Comparison of ENCODE assay signal across 25 mouse cellular contexts in the genomic region with DNA sequence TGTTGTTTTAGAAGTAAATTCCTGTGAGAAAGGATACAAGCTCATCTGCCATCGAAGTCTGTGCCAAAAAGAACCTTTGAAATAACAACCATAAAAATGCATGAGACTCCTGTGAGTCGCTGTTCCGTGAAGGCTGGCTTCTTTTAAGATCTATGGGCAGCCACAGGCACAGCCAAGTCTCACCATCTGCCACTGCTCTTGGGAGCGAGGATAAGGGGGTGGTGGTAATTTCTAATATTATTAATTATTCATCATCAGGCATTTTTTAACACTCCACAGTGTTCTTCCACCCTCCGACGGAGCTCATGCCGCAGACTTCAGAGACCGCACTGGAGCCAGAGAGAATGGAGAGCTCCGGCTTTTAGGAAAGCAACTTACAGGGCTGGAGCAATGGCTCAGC.
DNase-seq lines count a peak whose midpoint lies in the region; ATAC-seq and TF ChIP-seq lines count a peak whose summit lies in the region.
"Had no signal": no experiment of that assay in that cellular context is flagged by ENCODE, and none has a peak within 500 bp of the region (broad histone marks: within the 10 kb centered on the region; RNA-seq: fewer than 3 reads in every experiment).

No protein-coding gene starts in this region.

- peak; percentile 55; the same call in 1 of the 2 replicates for ATAC-seq in forebrain, embryonic 13.5 days
- ATAC-seq in forebrain, embryonic 12.5 days (ENCODE audit: low FRiP score): no peak
- peak; percentile 28; the same call in 1 of the 2 replicates for ATAC-seq in neural tube, embryonic 14.5 days (ENCODE audit: low read depth)
- ATAC-seq in neural tube, embryonic 15.5 days (ENCODE audit: low FRiP score): no peak
- ATAC-seq in hindbrain, embryonic 16.5 days: no peak
- ATAC-seq: hindbrain, postnatal 0 days; intestine, embryonic 15.5 days; liver, embryonic 12.5 days; liver, postnatal 0 days had no signal

- H3K4me3 ChIP-seq in forebrain, embryonic 13.5 days: no peak overlapping the region
- no peak overlapping the region for H3K4me3 ChIP-seq in forebrain, embryonic 12.5 days (replicated peaks)
- H3K4me3 ChIP-seq in layer of hippocampus, adult 2 months: no peak overlapping the region
- no peak overlapping the region for H3K4me3 ChIP-seq in neural tube, embryonic 14.5 days (ENCODE audit: low read depth, low read length)
- H3K4me3 ChIP-seq in neural tube, embryonic 15.5 days (replicated peaks): no peak overlapping the region
- H3K4me3 ChIP-seq in hindbrain, embryonic 16.5 days (ENCODE audit: low read length): no peak overlapping the region
- H3K4me3 ChIP-seq: embryonic facial prominence, embryonic 12.5 days; heart, embryonic 15.5 days; intestine, embryonic 15.5 days; liver, embryonic 12.5 days; megakaryocyte, embryonic 14.5 days; stomach, embryonic 15.5 days had no signal

- H3K9ac ChIP-seq in forebrain, embryonic 13.5 days: no peak overlapping the region
- no peak overlapping the region for H3K9ac ChIP-seq in forebrain, embryonic 12.5 days
- H3K9ac ChIP-seq in neural tube, embryonic 14.5 days (replicated peaks; ENCODE audit: low read depth, low read length): no peak overlapping the region
- no peak overlapping the region for H3K9ac ChIP-seq in neural tube, embryonic 15.5 days (replicated peaks)
- no peak overlapping the region for H3K9ac ChIP-seq in hindbrain, embryonic 16.5 days (ENCODE audit: low read depth, low read length)
- H3K9ac ChIP-seq: embryonic facial prominence, embryonic 12.5 days; heart, embryonic 15.5 days; intestine, embryonic 15.5 days; liver, embryonic 12.5 days; liver, postnatal 0 days; stomach, embryonic 15.5 days had no signal

- TF ChIP-seq CTCF in layer of hippocampus, adult 2 months (conservative IDR thresholded peaks at IDR 0.05): no peak

- H3K27me3 ChIP-seq in forebrain, embryonic 13.5 days: no peaks in the 10 kb centered on the region
- no peaks in the 10 kb centered on the region for H3K27me3 ChIP-seq in forebrain, embryonic 12.5 days
- H3K27me3 ChIP-seq in neural tube, embryonic 14.5 days (ENCODE audit: control insufficient read depth, insufficient read depth, low read length): no peaks in the 10 kb centered on the region
- H3K27me3 ChIP-seq in neural tube, embryonic 15.5 days (replicated peaks): no peaks in the 10 kb centered on the region
- H3K27me3 ChIP-seq in hindbrain, embryonic 16.5 days (replicated peaks; ENCODE audit: control insufficient read depth, insufficient read depth, low read length): no peaks in the 10 kb centered on the region
- H3K27me3 ChIP-seq: embryonic facial prominence, embryonic 12.5 days; heart, embryonic 15.5 days; intestine, embryonic 15.5 days; liver, embryonic 12.5 days; megakaryocyte, embryonic 14.5 days; stomach, embryonic 15.5 days had no signal

- H3K27ac ChIP-seq in forebrain, embryonic 13.5 days: no peak overlapping the region; the same call in 1 of the 2 replicates
- H3K27ac ChIP-seq in forebrain, embryonic 12.5 days: no peak overlapping the region
- peak overlapping the region; percentile 51; the same call in 1 of the 2 replicates for H3K27ac ChIP-seq in layer of hippocampus, adult 2 months
- no peak overlapping the region for H3K27ac ChIP-seq in neural tube, embryonic 14.5 days (ENCODE audit: low read depth, low read length)
- H3K27ac ChIP-seq in neural tube, embryonic 15.5 days (replicated peaks): peak overlapping the region; percentile 35; the same call in 1 of the 2 replicates
- no peak overlapping the region for H3K27ac ChIP-seq in hindbrain, embryonic 16.5 days (ENCODE audit: low read depth, low read length)
- H3K27ac ChIP-seq: embryonic facial prominence, embryonic 12.5 days; heart, embryonic 15.5 days; hindbrain, postnatal 0 days; intestine, embryonic 15.5 days; kidney, postnatal 0 days; liver, embryonic 12.5 days; stomach, embryonic 15.5 days had no signal

- no peaks in the 10 kb centered on the region for H3K36me3 ChIP-seq in forebrain, embryonic 13.5 days (ENCODE audit: poor library complexity, severe bottlenecking)
- no peaks in the 10 kb centered on the region for H3K36me3 ChIP-seq in forebrain, embryonic 12.5 days (replicated peaks)
- no peaks in the 10 kb centered on the region for H3K36me3 ChIP-seq in neural tube, embryonic 14.5 days (ENCODE audit: control insufficient read depth, insufficient read depth, low read length)
- H3K36me3 ChIP-seq in neural tube, embryonic 15.5 days: no peaks in the 10 kb centered on the region
- H3K36me3 ChIP-seq in hindbrain, embryonic 16.5 days (ENCODE audit: control insufficient read depth, insufficient read depth, low read length): no peaks in the 10 kb centered on the region
- H3K36me3 ChIP-seq: embryonic facial prominence, embryonic 12.5 days; heart, embryonic 15.5 days; intestine, embryonic 15.5 days; liver, embryonic 12.5 days; stomach, embryonic 15.5 days had no signal

- H3K4me2 ChIP-seq in forebrain, embryonic 13.5 days: no peak overlapping the region
- no peak overlapping the region for H3K4me2 ChIP-seq in forebrain, embryonic 12.5 days
- no peak overlapping the region for H3K4me2 ChIP-seq in neural tube, embryonic 14.5 days (ENCODE audit: low read depth, low read length)
- H3K4me2 ChIP-seq in neural tube, embryonic 15.5 days: no peak overlapping the region
- no peak overlapping the region for H3K4me2 ChIP-seq in hindbrain, embryonic 16.5 days (ENCODE audit: low read length)
- H3K4me2 ChIP-seq: embryonic facial prominence, embryonic 12.5 days; heart, embryonic 15.5 days; intestine, embryonic 15.5 days; liver, embryonic 12.5 days; stomach, embryonic 15.5 days had no signal

- H3K9me3 ChIP-seq in forebrain, embryonic 13.5 days (replicated peaks): 0 out of 2 replicates have a peak, but pooled peaks cover 3% of the 10 kb centered on the region
- no peaks in the 10 kb centered on the region for H3K9me3 ChIP-seq in forebrain, embryonic 12.5 days
- no peaks in the 10 kb centered on the region for H3K9me3 ChIP-seq in neural tube, embryonic 14.5 days (ENCODE audit: control insufficient read depth, low read length)
- no peaks in the 10 kb centered on the region for H3K9me3 ChIP-seq in neural tube, embryonic 15.5 days (replicated peaks)
- H3K9me3 ChIP-seq in hindbrain, embryonic 16.5 days (ENCODE audit: control insufficient read depth, low read length): no peaks in the 10 kb centered on the region
- H3K9me3 ChIP-seq: embryonic facial prominence, embryonic 12.5 days; heart, embryonic 15.5 days; intestine, embryonic 15.5 days; liver, embryonic 12.5 days; stomach, embryonic 15.5 days had no signal

- WGBS in forebrain, embryonic 13.5 days: 90% methylated on average over 9 of the region's 9 CpGs
- 89% methylated on average over 9 of the region's 9 CpGs for WGBS in forebrain, embryonic 12.5 days
- WGBS in neural tube, embryonic 14.5 days: 57% methylated on average over 9 of the region's 9 CpGs
- 56% methylated on average over 9 of the region's 9 CpGs for WGBS in neural tube, embryonic 15.5 days
- WGBS in hindbrain, embryonic 16.5 days: 63% methylated on average over 9 of the region's 9 CpGs

- no peaks in the 10 kb centered on the region for H3K4me1 ChIP-seq in forebrain, embryonic 13.5 days
- no peaks in the 10 kb centered on the region for H3K4me1 ChIP-seq in forebrain, embryonic 12.5 days
- H3K4me1 ChIP-seq in neural tube, embryonic 14.5 days (ENCODE audit: control insufficient read depth, insufficient read depth, low read length): no peaks in the 10 kb centered on the region
- no peaks in the 10 kb centered on the region for H3K4me1 ChIP-seq in neural tube, embryonic 15.5 days
- H3K4me1 ChIP-seq in hindbrain, embryonic 16.5 days (ENCODE audit: control insufficient read depth, insufficient read depth, low read depth, low read length): no peaks in the 10 kb centered on the region
- H3K4me1 ChIP-seq: embryonic facial prominence, embryonic 12.5 days; intestine, embryonic 15.5 days; liver, embryonic 12.5 days; stomach, embryonic 15.5 days had no signal

- no peak for DNase-seq in layer of hippocampus, adult 2 months (ENCODE audit: low spot score in 2 of 2)
- no peak for DNase-seq in layer of hippocampus, adult 11-12 months (ENCODE audit: low spot score)
- no peak for DNase-seq in neural tube, embryonic 10.5 days (ENCODE audit: extremely low spot score, low spot score)
- DNase-seq: adrenal gland, postnatal 25 days; B cell, adult 2 months; embryo, embryonic 11 days; kidney, adult 8-10 months; left cerebral cortex, postnatal 4 days; liver, postnatal 0 days; lung, postnatal 4 days; right cerebral cortex, postnatal 25 days; thymus, postnatal 14 days had no signal

Comparison
In these comparisons a context has a peak if more than half of its experiments do, and no peak if none do; other contexts are left out.
1. ATAC-seq: peak in forebrain, embryonic 13.5 days (single experiment) and neural tube, embryonic 14.5 days (single experiment); none in forebrain, embryonic 12.5 days (single experiment), neural tube, embryonic 15.5 days (single experiment) and hindbrain, embryonic 16.5 days (single experiment).
2. H3K27ac ChIP-seq: peak in layer of hippocampus, adult 2 months (single experiment) and neural tube, embryonic 15.5 days (single experiment); none in forebrain, embryonic 13.5 days (single experiment), forebrain, embryonic 12.5 days (single experiment), neural tube, embryonic 14.5 days (single experiment) and hindbrain, embryonic 16.5 days (single experiment).